Mouse (Mus musculus): ENCODE measurements around the gene Ube2g1.
"Not testable (repeated sequence)": the region's sequence is repeated elsewhere in the genome, so short reads cannot be mapped to it uniquely, and the experiment has no call there.

Ube2g1 gene

GRCm38 (mm10) chr11:72695025-72695424 is 87.9 kb downstream of the Ube2g1 start:
- no peak for DNase-seq

DNA sequence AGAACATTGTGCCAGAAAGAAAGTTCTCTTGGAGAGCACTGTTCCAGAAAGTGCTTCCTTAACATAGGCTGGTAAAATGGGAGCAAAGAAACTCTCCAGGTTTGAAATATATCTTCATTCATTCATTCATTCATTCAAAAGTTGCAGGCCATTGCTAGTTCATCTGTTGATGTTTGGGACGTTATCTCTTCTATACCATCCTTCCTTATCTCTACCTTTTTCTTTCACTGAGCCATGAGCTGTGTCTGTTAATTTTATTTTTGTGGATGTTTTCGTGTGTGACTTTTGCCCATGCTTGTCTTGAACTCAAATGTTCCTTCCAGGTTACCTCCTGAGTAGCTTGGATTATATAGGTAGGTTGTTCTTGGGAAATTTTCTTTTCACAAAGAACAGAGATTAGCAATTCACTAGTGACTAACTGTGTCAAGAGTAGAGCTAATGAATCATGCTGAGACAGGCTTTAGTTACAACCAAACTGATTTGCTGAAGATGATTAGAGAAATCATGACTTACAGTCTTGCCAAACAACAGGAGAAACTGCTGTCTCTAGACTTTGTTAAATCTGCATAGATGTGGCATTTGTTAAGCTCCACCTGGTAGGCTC is 89.4 kb downstream of the Ube2g1 start:
- DNase-seq: no peak

- no peak for DNase-seq
Measured at GRCm38 (mm10) chr11:72697323-72697722, 90.2 kb downstream of the Ube2g1 start.

GRCm38 (mm10) chr11:72705111-72705510 is 98.0 kb downstream of the Ube2g1 start:
- DNase-seq: not testable (repeated sequence)

DNA sequence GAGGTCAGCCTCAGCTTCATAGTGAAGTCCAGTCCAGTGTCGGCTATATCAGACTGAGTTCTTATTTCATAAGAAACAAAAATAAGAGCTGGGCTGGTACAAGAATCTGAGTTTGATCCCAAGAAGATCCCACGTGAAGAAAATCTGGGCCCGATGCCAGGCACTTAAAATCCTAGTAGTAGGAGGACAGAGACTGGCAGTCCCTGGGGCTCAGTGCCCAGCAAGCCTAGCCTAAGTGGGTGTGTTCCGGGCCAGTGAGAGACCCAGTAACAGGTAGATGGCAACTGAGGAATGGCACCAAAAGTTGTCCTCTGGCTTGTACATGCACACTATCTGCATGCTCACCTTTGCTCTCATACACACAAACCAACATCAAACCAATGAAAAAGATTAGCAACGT is 105.6 kb downstream of the Ube2g1 start:
- DNase-seq: no peak

DNA sequence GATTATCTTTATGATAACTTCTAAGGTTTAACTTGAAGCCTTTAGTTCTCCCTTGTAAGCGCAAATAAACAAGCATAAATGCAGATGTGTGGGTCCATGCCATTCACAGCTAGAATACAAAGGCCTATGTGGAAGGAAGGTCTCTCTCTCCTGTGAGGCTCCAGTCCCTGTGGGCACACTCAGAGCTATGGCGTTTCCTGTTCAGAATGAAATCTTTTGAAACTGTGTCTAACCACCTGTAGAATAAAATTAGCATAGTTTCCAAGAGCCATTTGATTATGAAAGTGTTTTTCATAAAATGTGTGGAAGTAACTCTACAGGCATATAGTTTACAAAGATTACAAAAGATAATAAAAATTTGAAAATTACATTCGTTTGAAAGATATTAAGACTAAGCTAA is 111.1 kb downstream of the Ube2g1 start:
- DNase-seq: no peak

- no peak for DNase-seq
Measured at GRCm38 (mm10) chr11:72723165-72723564, 116.1 kb downstream of the Ube2g1 start.

GRCm38 (mm10) chr11:72723871-72724270 is 116.8 kb downstream of the Ube2g1 start:
- DNase-seq: peak; percentile 22

- DNase-seq: peak; percentile 10
Measured at GRCm38 (mm10) chr11:72726023-72726422, 118.9 kb downstream of the Ube2g1 start.

DNA sequence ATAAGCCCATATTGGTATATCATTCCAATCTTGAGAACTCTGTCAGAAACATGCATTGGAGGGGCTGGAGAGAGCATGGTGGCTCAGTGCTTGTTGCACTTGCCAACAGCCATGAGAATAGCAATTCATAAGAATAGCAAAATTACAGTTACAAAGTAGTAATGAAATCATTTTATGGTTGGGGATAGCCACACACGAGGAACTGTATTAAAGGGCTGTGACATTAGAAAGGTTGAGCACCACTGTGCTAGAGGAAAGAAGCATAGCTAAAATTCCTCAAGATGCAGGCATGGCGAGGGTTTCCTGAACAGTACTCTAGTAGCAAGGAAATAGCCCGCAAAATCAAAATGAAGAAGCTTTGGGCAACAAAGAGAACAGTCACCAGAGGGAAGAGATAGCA is 126.7 kb downstream of the Ube2g1 start:
- no peak for DNase-seq

DNA sequence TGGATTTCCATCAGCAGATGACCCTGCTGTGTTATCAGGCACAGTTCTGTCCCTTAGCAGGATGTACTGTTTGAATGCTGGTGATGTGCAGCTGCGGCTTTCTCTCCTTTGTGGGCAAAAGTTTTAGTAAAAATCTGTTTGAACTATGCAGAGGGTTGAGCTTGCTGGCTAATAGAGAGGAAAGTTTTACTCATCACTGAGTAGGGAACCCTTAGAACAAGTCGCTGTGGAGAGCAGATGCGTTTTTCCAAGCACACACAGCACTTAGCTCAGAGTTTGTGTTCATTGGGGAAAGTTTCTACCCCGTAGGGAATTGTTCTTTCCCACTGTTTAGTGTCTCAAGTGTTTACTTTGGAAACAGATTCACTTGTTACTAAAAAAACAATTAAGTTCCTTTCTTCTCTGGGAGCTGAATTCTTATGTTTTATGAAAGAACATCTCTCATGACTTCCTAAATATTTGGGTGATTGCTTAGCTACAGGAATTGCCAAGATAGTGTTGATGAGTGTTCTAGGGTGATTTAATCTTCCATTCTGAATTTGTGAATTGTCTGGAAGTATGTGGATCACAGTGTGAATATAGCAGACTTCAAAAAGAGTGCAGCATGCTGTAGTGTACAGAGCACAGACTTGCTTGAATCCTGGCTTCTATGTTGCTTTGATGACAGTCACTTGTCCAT is 127.9 kb downstream of the Ube2g1 start:
- DNase-seq: peak; percentile 14

GRCm38 (mm10) chr11:72735519-72735860 is 128.4 kb downstream of the Ube2g1 start:
- no peak for DNase-seq
